Mouse (Mus musculus) cortical plate, adult 2 months (tissue): ENCODE results near the gene Miga2.

Experiments
- CTCF ChIP-seq: fragments of 200-500 bp; IDR thresholded peaks from 2 replicates; pipeline ENCODE4 v1.5.1; 2011; ENCODE audit warnings: mild to moderate bottlenecking, control low read depth, low read length; ENCODE audit not compliant: insufficient read depth; ENCODE audit errors: extremely low read depth
- POLR2A ChIP-seq: fragments of 200-500 bp; IDR thresholded peaks from 2 replicates; pipeline ENCODE4 v1.6.1; 2011; ENCODE audit warnings: mild to moderate bottlenecking, low read length, control low read depth; ENCODE audit not compliant: insufficient read depth; ENCODE audit errors: extremely low read depth

- no peak for TF ChIP-seq POLR2A
- no peak for TF ChIP-seq CTCF
Measured at GRCm38 (mm10) chr2:30407221-30407620, 43.2 kb downstream of the Miga2 start.
